Mouse (Mus musculus): ENCODE measurements around the gene Ces2f. TPM values are rescaled to one million over a fixed set of nuclear protein-coding genes. Genes with fewer than 3 reads are reported as not detected.
A peak's percentile ranks its signal among the peaks of the same experiment; 100 is the strongest.

The Ces2f gene
- polyA plus RNA-seq, 2 experiments = 0.14 to 0.29 TPM

GRCm38 (mm10) chr8:104927301-104927700, 19.9 kb upstream of the Ces2f start:
- Histone ChIP-seq H3K27ac (replicated peaks; ENCODE audit: low read depth, low read length) (no peak overlapping the region), H3K4me3 (replicated peaks; ENCODE audit: low read length) (no peak overlapping the region), H3K9me3 (ENCODE audit: control insufficient read depth, low read length) (no peaks in the 10 kb centered on the region), H3K36me3 (ENCODE audit: control insufficient read depth, insufficient read depth, low read length) (no peaks in the 10 kb centered on the region), H3K9ac (ENCODE audit: low read depth, low read length, severe bottlenecking) (no peak overlapping the region), H3K27me3 (ENCODE audit: control insufficient read depth, insufficient read depth, low read length) (no peaks in the 10 kb centered on the region), H3K4me2 (replicated peaks; ENCODE audit: low read depth, low read length, severe bottlenecking) (no peak overlapping the region), H3K4me1 (ENCODE audit: control insufficient read depth, insufficient read depth, low read length) (no peaks in the 10 kb centered on the region)
- 90% methylated on average over 3 of the region's 3 CpGs for WGBS
- ATAC-seq (ENCODE audit: low FRiP score, low read depth) = no peak
- TF ChIP-seq POLR2A (IDR thresholded peaks at IDR 0.05; ENCODE audit: borderline replicate concordance, extremely low read depth, insufficient read depth, insufficient read length) = no peak
- DNase-seq (ENCODE audit: low spot score) = no peak

- ATAC-seq (ENCODE audit: low FRiP score, low read depth) (no peak), DNase-seq (ENCODE audit: low spot score) (no peak)
- Histone ChIP-seq H3K4me1 (ENCODE audit: control insufficient read depth, insufficient read depth, low read length) (no peaks in the 10 kb centered on the region), H3K4me2 (replicated peaks; ENCODE audit: low read depth, low read length, severe bottlenecking) (no peak overlapping the region), H3K9ac (ENCODE audit: low read depth, low read length, severe bottlenecking) (no peak overlapping the region), H3K27me3 (ENCODE audit: control insufficient read depth, insufficient read depth, low read length) (no peaks in the 10 kb centered on the region), H3K9me3 (ENCODE audit: control insufficient read depth, low read length) (no peaks in the 10 kb centered on the region), H3K27ac (replicated peaks; ENCODE audit: low read depth, low read length) (no peak overlapping the region), H3K4me3 (replicated peaks; ENCODE audit: low read length) (no peak overlapping the region), H3K36me3 (ENCODE audit: control insufficient read depth, insufficient read depth, low read length) (no peaks in the 10 kb centered on the region)
- 74% methylated on average over 2 of the region's 2 CpGs for WGBS
- no peak for TF ChIP-seq POLR2A (IDR thresholded peaks at IDR 0.05; ENCODE audit: borderline replicate concordance, extremely low read depth, insufficient read depth, insufficient read length)
These were observed 2.5 kb upstream of the Ces2f start for GRCm38 (mm10) chr8:104944665-104945064.

- DNase-seq (ENCODE audit: low spot score) = no peak
- no peaks in the 10 kb centered on the region for H3K36me3 ChIP-seq (ENCODE audit: control insufficient read depth, insufficient read depth, low read length)
- no peaks in the 10 kb centered on the region for H3K27me3 ChIP-seq (ENCODE audit: control insufficient read depth, insufficient read depth, low read length)
- no peak overlapping the region for H3K9ac ChIP-seq (ENCODE audit: low read depth, low read length, severe bottlenecking)
- 79% methylated on average over 5 of the region's 5 CpGs for WGBS
- H3K4me1 ChIP-seq (ENCODE audit: control insufficient read depth, insufficient read depth, low read length) = no peaks in the 10 kb centered on the region
- no peaks in the 10 kb centered on the region for H3K9me3 ChIP-seq (ENCODE audit: control insufficient read depth, low read length)
- no peak overlapping the region for H3K27ac ChIP-seq (replicated peaks; ENCODE audit: low read depth, low read length)
- H3K4me3 ChIP-seq (replicated peaks; ENCODE audit: low read length) = no peak overlapping the region
- H3K4me2 ChIP-seq (replicated peaks; ENCODE audit: low read depth, low read length, severe bottlenecking) = no peak overlapping the region
- no peak for ATAC-seq (ENCODE audit: low FRiP score, low read depth)
- no peak for TF ChIP-seq POLR2A (IDR thresholded peaks at IDR 0.05; ENCODE audit: borderline replicate concordance, extremely low read depth, insufficient read depth, insufficient read length)
These were observed 1.9 kb downstream of the Ces2f start for GRCm38 (mm10) chr8:104949031-104949430.

GRCm38 (mm10) chr8:104961537-104961961, 14.4 kb downstream of the Ces2f start, which contains the start of gene Ces2g:
Ces2g (plus strand) TSS chr8:104961718.
- H3K36me3 ChIP-seq (ENCODE audit: control insufficient read depth, insufficient read depth, low read length) = no peaks in the 10 kb centered on the region

GRCm38 (mm10) chr8:104962229-104962901, 15.2 kb downstream of the Ces2f start:
- H3K4me2 ChIP-seq (replicated peaks; ENCODE audit: low read depth, low read length, severe bottlenecking) = no peak overlapping the region
- no peak overlapping the region for H3K27ac ChIP-seq (replicated peaks; ENCODE audit: low read depth, low read length)
- no peaks in the 10 kb centered on the region for H3K9me3 ChIP-seq (ENCODE audit: control insufficient read depth, low read length)
- H3K4me3 ChIP-seq (replicated peaks; ENCODE audit: low read length) = no peak overlapping the region
- no peak for TF ChIP-seq POLR2A (IDR thresholded peaks at IDR 0.05; ENCODE audit: borderline replicate concordance, extremely low read depth, insufficient read depth, insufficient read length)
- ATAC-seq (ENCODE audit: low FRiP score, low read depth) = no peak
- no peak overlapping the region for H3K9ac ChIP-seq (ENCODE audit: low read depth, low read length, severe bottlenecking)
- H3K27me3 ChIP-seq (ENCODE audit: control insufficient read depth, insufficient read depth, low read length) = no peaks in the 10 kb centered on the region
- no peaks in the 10 kb centered on the region for H3K4me1 ChIP-seq (ENCODE audit: control insufficient read depth, insufficient read depth, low read length)
- 77% methylated on average over 8 of the region's 8 CpGs for WGBS
- no peak for DNase-seq (ENCODE audit: low spot score)
- H3K36me3 ChIP-seq (ENCODE audit: control insufficient read depth, insufficient read depth, low read length) = no peaks in the 10 kb centered on the region

More at GRCm38 (mm10) chr8:104961537-104961961, 14.4 kb downstream of the Ces2f start, which contains the start of gene Ces2g:
- no peak within 1 kb of the TSS for H3K27ac ChIP-seq (replicated peaks; ENCODE audit: low read depth, low read length)
- no peak within 1 kb of the TSS for H3K4me3 ChIP-seq (replicated peaks; ENCODE audit: low read length)
- ATAC-seq (ENCODE audit: low FRiP score, low read depth) = no peak
- H3K9ac ChIP-seq (ENCODE audit: low read depth, low read length, severe bottlenecking) = no peak within 1 kb of the TSS
- no peaks in the 10 kb centered on the region for H3K27me3 ChIP-seq (ENCODE audit: control insufficient read depth, insufficient read depth, low read length)
- DNase-seq (ENCODE audit: low spot score) = peak; percentile 13
- TF ChIP-seq POLR2A (IDR thresholded peaks at IDR 0.05; ENCODE audit: borderline replicate concordance, extremely low read depth, insufficient read depth, insufficient read length) = no peak
- H3K9me3 ChIP-seq (ENCODE audit: control insufficient read depth, low read length) = no peaks in the 10 kb centered on the region
- 74% methylated on average over 5 of the region's 5 CpGs for WGBS
- H3K4me2 ChIP-seq (replicated peaks; ENCODE audit: low read depth, low read length, severe bottlenecking) = no peak within 1 kb of the TSS
- H3K4me1 ChIP-seq (ENCODE audit: control insufficient read depth, insufficient read depth, low read length) = no peaks in the 10 kb centered on the region

Data from limb, embryonic 14.5 days (tissue).